Mouse (Mus musculus) CD4-positive, CD25-positive, alpha-beta regulatory T cell, adult 9 weeks (primary cell): Measurements from ENCODE around the gene Entpd1. TPM values are rescaled to one million over a fixed set of nuclear protein-coding genes. Genes with fewer than 3 reads are reported as not detected.

Experiments used
- polyA plus RNA-seq: library from polyadenylated mRNA; unstranded; fragments of 100-300 nt; shearing (Covaris generic); gene quantifications from one replicate; pipeline ENCODE4 v1.2.1, GENCODE M21; 2017

The Entpd1 gene
- polyA plus RNA-seq: 42.5 TPM

DNA sequence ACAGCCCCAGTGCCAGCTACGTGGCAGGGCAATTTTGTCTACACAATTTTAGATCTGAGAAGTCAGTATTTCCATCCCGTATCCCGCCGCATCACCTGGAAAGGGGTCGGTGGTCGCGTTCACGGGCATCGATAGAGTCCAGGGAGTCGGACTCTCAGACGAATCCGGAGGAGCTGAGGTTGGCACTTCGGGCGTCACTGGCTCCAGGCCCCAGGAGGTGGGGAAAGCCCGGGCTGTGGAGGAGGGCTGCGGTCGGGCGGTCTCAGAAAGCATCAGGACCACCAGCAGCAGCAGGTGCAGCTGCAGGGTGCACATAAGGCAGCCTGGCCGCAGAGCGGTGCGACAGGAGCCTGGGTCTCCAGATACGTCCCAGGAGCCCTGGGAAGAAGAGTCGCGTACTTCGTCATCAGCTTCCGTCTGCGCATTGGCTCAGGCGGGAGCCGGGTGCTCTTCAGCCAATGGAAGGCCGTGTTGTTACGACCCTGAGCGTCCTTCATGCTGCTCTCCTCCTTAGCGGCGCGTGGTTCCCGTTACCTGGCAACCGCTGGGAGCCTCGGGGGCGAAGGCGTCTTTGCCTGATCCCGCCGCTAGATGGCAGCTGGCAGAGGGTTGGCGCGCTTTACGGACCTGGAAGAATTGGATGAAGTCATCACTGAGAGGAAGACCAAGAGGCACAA lies at the start of gene Entpd1, which contains the start of gene Tctn3:
Gene Entpd1 (plus strand): TSS at position 537 of the 677 bp plus-strand sequence.
Gene Tctn3 (minus strand): TSS at position 404 of the 677 bp plus-strand sequence.

DNA sequence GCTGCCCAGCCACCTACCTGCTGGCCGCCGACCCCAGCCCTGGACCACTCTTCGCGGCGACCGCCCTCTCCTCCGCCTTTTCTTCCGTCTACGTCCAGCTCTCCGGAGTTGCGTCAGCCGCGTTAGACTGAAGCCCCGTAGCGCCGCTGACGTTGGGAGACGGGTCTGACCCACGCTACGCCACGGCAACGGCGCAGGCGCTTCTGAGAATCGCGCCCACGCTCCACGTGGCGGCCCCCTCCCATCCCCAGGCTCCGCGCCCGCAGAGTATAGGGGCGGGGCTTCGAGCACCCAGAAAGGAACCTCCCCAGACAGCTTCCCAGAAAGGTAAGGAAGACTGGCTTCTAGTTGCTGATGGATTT lies 23.9 kb upstream of the Entpd1 start, which contains the start of gene Aldh18a1:
Gene Aldh18a1 (minus strand): TSS at position 171 of the 362 bp plus-strand sequence.

DNA sequence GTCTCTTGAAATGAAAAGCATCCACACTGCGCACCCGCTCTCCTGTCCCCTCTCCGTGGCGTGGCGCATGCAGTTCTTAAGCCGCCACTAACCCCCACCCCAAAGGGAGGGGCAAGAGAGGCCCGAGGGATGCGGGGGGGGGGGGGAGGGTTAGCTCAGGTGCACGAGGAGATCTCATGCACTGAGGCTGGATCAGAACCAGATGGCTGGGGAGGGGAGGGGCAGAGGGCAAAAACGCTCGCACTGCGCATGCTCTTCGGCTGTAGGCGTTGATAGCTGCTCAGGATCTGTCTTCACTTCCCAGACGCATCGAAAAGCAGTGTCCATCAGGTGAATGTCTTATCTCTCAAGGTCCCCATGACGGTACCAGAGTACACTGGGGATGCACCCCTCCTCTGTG lies 136.4 kb downstream of the Entpd1 start, which contains the start of gene Cc2d2b:
Gene Cc2d2b (plus strand): TSS at position 195 of the 400 bp plus-strand sequence.

Other genes starting within 250 kb of the Entpd1 start
- 26.0 TPM for gene Sorbs1, start 98.6 kb upstream of the Entpd1 start, polyA plus RNA-seq
- 82.9 TPM for gene Aldh18a1, start 23.9 kb upstream of the Entpd1 start, polyA plus RNA-seq
- gene Tctn3, start 133 bp upstream of the Entpd1 start, polyA plus RNA-seq: 11.6 TPM
- gene Cc2d2b, start 136.4 kb downstream of the Entpd1 start, polyA plus RNA-seq: 2.3 TPM
- 1.7 TPM for gene Ccnj, start 218.9 kb downstream of the Entpd1 start, polyA plus RNA-seq